Mouse (Mus musculus) midbrain, embryonic 16.5 days (tissue): ENCODE results near the gene Hoga1. TPM values are rescaled to one million over a fixed set of nuclear protein-coding genes. Genes with fewer than 3 reads are reported as not detected.

Experiments used
- ATAC-seq: fragments of 200-750 bp; cut with Nextera tagmentation; 2 replicates; pipeline ENCODE4 v1.8.0; 2017; ENCODE audit warnings: moderate TSS enrichment
- H3K27ac ChIP-seq: fragments of 300-500 bp; sonication (generic); 2 replicates; pipeline ENCODE4 v1.5.1; 2014; ENCODE audit warnings: mild to moderate bottlenecking, low read length, mixed read lengths
- H3K27me3 ChIP-seq: fragments of 300-500 bp; sonication (generic); 2 replicates; pipeline ENCODE4 v1.6.1; 2014; ENCODE audit warnings: low read depth, low read length, mixed read lengths; ENCODE audit not compliant: control insufficient read depth, insufficient read depth
- H3K36me3 ChIP-seq: fragments of 300-500 bp; sonication (generic); 2 replicates; pipeline ENCODE4 v1.6.1; 2014; ENCODE audit warnings: mild to moderate bottlenecking, low read length, moderate library complexity, mixed read lengths; ENCODE audit not compliant: control insufficient read depth, insufficient read depth
- H3K4me1 ChIP-seq: fragments of 300-500 bp; sonication (generic); 2 replicates; pipeline ENCODE4 v1.6.1; 2014; ENCODE audit warnings: mild to moderate bottlenecking, low read length, mixed read lengths; ENCODE audit not compliant: control insufficient read depth, insufficient read depth
- H3K4me2 ChIP-seq: fragments of 300-500 bp; sonication (generic); 2 replicates; pipeline ENCODE4 v1.6.1; 2014; ENCODE audit warnings: mild to moderate bottlenecking, low read length, mixed read lengths
- H3K4me3 ChIP-seq: fragments of 300-500 bp; sonication (generic); 2 replicates; pipeline ENCODE4 v1.5.1; 2014; ENCODE audit warnings: low read depth, mild to moderate bottlenecking, low read length, moderate library complexity, mixed read lengths
- H3K9ac ChIP-seq: fragments of 300-500 bp; sonication (generic); 2 replicates; pipeline ENCODE4 v1.6.1; 2014; ENCODE audit warnings: low read depth, low read length, mixed read lengths
- H3K9me3 ChIP-seq: fragments of 300-500 bp; sonication (generic); replicated peaks from 2 replicates; pipeline ENCODE4 v1.6.1; 2014; ENCODE audit warnings: mild to moderate bottlenecking, low read length, mixed read lengths; ENCODE audit not compliant: control insufficient read depth, poor library complexity, severe bottlenecking
- WGBS: fragments of 180-500 bp; shearing (Covaris S2); extraction: QIAGEN DNeasy Blood & Tissue Kit; methylation state at CpG from one replicate; pipeline ENCODE4 v1.1.7; 2014; 5-methylcytosine and 5-hydroxymethylcytosine counted together
- polyA plus RNA-seq: library from polyadenylated mRNA; unstranded; fragments of >200 nt; fragmentation: Nextera tagmentation; extraction: Ambion mirVana; gene quantifications from 2 replicates; pipeline ENCODE4 v1.2.1, GENCODE M21; 2015

Hoga1 gene
- polyA plus RNA-seq, 1 experiment from 2014 or later = 1.6 TPM

DNA sequence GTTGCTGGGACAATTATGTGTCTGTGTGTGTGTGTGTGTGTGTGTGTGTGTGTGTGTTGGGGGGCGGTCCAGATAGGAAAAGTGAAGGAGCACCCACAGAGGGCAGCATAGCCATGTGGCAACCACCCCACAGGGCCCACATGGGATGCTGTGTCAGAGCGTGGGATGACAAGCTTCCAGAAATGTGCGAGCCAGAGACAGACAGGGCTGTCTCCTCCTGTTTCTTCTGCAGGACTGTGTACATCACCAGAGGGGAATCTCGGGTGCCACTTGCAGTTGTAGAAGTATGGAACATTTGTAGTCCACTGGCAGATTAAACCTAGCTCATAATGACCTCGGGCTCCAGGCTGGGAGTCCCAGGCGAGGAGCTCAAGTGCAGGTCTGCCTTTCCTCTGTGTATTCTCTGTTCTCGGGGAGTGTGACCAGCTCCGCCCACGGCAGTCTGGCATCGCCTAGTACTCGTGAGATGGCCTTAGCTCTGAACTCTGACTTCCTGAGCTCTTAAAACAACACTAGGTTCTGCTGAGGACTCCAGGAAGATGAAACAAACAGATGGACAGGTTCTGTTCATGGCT, 10.4 kb upstream of the Hoga1 start:
- Histone ChIP-seq H3K4me3 (no peak overlapping the region), H3K9me3 (no peaks in the 10 kb centered on the region), H3K27me3 (no peaks in the 10 kb centered on the region), H3K4me2 (no peak overlapping the region), H3K27ac (no peak overlapping the region), H3K4me1 (peaks cover 2% of the 10 kb centered on the region; the same call in 1 of the 2 replicates), H3K9ac (no peak overlapping the region), H3K36me3 (no peaks in the 10 kb centered on the region)
- 59% methylated on average over 11 of the region's 11 CpGs for WGBS
- no peak for ATAC-seq

DNA sequence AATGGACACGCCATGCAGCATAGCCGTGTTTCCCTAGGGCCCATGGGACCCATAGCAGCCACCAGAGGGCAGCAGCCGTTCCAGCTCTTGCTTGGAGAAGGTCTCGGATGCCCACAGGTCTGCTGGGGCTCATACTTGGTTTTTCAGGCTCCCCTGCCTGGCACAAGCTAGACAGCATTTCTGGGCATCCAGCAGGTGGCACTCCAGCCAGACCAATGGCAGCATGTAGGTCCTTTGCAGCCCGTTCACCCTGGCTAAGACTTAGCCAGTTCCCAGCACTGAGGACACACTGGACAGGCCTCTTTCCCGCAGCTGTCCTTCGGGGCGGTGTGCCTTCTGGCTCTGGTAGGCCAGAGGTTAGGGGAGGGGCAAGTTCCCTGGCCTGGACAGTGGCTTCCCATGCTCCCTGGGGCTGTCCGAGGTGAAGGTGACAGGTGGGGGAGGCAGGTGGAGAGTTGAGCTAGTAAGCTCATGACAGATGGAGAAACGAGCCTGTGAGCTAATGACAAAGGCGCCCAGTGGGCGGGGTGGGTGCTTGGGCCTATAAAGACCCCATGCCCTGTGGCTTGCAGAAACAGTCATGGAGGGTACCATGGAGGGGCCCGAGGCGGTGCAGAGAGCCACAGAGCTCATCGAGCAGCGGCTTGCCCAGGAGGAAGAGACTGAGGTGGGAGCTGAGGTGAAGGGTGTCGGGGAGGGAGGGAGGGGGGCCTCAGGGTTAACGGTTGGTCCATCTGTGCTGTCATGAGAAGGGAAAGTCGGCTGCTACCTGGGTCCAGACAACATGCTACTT, 9.8 kb upstream of the Hoga1 start, which contains the start of gene Ankrd2:
TSS of gene Ankrd2 (plus strand) at position 545 of the 793 bp plus-strand sequence.
- ATAC-seq = peak; percentile 83
- Histone ChIP-seq H3K4me2 (no peak within 1 kb of the TSS), H3K4me1 (peaks cover 2% of the 10 kb centered on the region; the same call in 1 of the 2 replicates), H3K9ac (no peak within 1 kb of the TSS), H3K9me3 (no peaks in the 10 kb centered on the region), H3K4me3 (no peak within 1 kb of the TSS), H3K27ac (no peak within 1 kb of the TSS), H3K36me3 (no peaks in the 10 kb centered on the region), H3K27me3 (no peaks in the 10 kb centered on the region)
- 63% methylated on average over 19 of the region's 19 CpGs for WGBS

DNA sequence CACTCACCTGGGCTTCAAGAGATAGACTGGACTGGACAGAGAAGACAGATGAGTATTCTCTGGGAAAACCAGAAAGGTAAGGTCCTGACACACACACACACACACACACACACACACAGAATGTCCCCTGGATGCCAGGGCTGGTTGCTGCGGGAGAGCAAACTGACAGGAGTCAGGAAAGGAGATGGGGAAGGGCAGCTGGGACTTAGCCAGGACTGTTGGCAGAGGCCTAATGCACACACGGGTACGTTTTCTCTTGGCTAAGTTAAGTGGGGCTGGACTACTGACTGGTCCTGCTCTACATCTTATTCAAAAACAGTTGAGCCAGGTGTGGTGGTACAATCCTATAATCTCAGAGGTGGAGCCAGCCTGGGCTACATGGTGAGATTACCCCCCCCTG, 9.1 kb upstream of the Hoga1 start:
- Histone ChIP-seq H3K4me3 (no peak overlapping the region), H3K9ac (no peak overlapping the region), H3K27ac (no peak overlapping the region), H3K9me3 (no peaks in the 10 kb centered on the region), H3K27me3 (no peaks in the 10 kb centered on the region), H3K36me3 (no peaks in the 10 kb centered on the region), H3K4me1 (peaks cover 2% of the 10 kb centered on the region; the same call in 1 of the 2 replicates), H3K4me2 (no peak overlapping the region)
- ATAC-seq = no peak
- WGBS = 83% methylated on average over 3 of the region's 3 CpGs

DNA sequence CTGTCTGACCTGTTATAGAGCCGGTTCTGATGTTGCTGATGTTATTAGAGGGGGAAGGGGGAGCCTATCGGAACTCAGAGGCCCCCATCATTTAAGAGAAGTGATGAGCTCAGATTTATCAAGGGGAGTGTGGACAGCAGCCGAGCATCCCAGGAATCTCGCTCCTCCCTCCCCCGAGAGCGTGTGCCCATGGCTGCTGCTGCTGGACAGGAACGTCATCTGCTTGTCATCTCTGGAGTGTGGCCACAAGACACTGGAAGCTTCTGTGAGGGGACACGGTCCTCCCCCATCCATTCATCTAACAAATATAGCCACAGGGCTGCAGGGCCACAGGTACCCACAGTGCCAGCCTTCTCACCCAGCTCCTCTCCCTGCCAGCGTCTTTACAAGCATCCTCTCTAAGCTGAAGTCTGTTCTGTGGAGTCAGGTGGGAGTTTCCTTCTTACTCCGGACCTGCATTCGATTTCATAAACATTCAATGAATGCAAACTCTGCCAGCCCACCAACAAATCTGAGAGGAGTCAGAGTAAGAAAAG, 8.2 kb upstream of the Hoga1 start:
- Histone ChIP-seq H3K9ac (no peak overlapping the region), H3K4me3 (no peak overlapping the region), H3K27me3 (no peaks in the 10 kb centered on the region), H3K4me1 (peaks cover 2% of the 10 kb centered on the region; the same call in 1 of the 2 replicates), H3K4me2 (no peak overlapping the region), H3K9me3 (no peaks in the 10 kb centered on the region), H3K36me3 (no peaks in the 10 kb centered on the region), H3K27ac (no peak overlapping the region)
- ATAC-seq = no peak
- WGBS = 89% methylated on average over 11 of the region's 11 CpGs

DNA sequence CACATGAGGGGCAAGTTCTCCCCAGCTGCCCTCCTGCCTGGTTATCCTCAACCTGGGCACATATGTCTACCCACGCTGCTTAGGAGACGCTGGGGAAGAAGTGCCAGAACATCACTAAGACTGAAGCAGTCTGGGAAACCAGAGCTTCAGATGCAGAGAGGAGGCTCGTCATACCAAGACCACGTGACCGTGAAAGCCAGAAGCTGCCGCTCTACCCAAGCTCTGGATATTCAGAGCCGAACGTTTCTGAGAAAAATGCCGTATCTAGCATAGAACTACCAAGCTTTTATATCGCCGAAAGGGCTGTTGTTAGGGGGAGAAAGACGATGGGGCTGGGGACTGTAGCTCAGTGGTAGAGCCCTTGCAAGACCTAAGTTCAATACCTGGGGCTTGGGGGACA, 7.1 kb upstream of the Hoga1 start:
- Histone ChIP-seq H3K9me3 (no peaks in the 10 kb centered on the region), H3K9ac (no peak overlapping the region), H3K4me3 (no peak overlapping the region), H3K4me1 (peaks cover 2% of the 10 kb centered on the region; the same call in 1 of the 2 replicates), H3K27ac (no peak overlapping the region), H3K36me3 (no peaks in the 10 kb centered on the region), H3K27me3 (no peaks in the 10 kb centered on the region), H3K4me2 (no peak overlapping the region)
- no peak for ATAC-seq
- WGBS = 92% methylated on average over 12 of the region's 12 CpGs

DNA sequence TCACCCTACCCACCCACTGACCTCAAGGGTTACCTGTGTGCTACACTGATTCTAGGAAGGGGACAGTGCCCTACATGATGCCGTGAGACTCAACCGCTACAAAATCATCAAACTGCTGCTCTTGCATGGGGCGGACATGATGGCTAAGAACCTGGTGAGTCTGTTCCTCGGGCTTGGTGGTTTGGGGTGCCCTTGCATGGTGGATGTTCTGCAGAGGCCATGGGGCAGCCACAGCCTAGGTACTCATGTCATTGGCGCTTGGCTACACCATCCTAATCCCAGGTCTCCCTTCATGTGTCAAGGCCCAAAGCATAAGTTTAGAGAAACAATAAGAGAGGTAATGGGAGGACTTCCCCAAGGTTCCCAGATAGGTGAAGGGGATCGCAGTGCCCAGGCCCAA, 1.4 kb upstream of the Hoga1 start:
- H3K27me3 ChIP-seq = no peaks in the 10 kb centered on the region
- no peaks in the 10 kb centered on the region for H3K9me3 ChIP-seq
- no peak overlapping the region for H3K4me3 ChIP-seq
- 97% methylated on average over 6 of the region's 6 CpGs for WGBS
- no peak overlapping the region for H3K27ac ChIP-seq
- no peak overlapping the region for H3K4me2 ChIP-seq
- no peak for ATAC-seq
- H3K36me3 ChIP-seq = no peaks in the 10 kb centered on the region
- H3K9ac ChIP-seq = no peak overlapping the region
- H3K4me1 ChIP-seq = no peaks in the 10 kb centered on the region

DNA sequence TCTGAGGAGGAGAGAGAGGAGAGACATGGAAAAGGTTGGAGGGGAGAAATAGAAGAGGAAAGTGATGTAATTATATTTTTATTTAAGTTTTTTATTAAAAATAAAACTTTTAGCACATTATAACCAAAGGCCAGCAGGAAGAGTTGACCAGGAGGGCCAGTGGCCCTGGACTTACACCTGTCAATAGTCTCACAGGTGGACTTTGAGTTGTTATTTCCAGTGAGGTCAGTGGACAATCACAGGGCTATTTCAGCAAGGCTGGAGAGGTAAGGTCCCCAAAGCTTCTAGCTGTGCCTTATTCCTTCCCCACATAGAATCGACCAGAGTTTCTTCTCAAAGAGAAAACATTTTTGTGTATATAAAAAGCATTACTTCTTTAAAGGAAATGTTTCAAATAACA, 4.8 kb downstream of the Hoga1 start:
- WGBS = 74% methylated on average over 1 of the region's 1 CpGs
- Histone ChIP-seq H3K27ac (no peak overlapping the region), H3K4me1 (no peaks in the 10 kb centered on the region), H3K4me2 (no peak overlapping the region), H3K27me3 (no peaks in the 10 kb centered on the region), H3K36me3 (no peaks in the 10 kb centered on the region), H3K4me3 (no peak overlapping the region), H3K9ac (no peak overlapping the region), H3K9me3 (no peaks in the 10 kb centered on the region)
- no peak for ATAC-seq

DNA sequence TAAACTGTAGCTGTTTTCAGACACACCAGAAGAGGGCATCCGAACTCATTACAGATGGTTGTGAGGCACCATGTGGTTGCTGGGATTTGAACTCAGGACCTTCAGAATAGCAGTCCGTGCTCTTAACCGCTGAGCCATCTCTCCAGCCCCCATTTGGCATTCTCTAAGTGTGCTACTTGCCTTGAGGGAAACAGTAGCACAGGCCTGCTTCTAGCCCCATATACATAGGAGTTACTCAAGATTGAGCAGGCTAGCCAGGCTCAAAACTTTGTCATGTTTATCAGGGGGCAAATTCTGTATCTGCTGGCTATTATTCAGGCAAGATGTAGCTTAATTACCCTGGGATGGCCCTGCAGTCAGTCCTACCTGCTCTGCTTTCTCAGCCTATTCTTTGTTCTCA, 5.9 kb downstream of the Hoga1 start:
- ATAC-seq = no peak
- Histone ChIP-seq H3K9me3 (no peaks in the 10 kb centered on the region), H3K4me2 (no peak overlapping the region), H3K4me1 (no peaks in the 10 kb centered on the region), H3K36me3 (no peaks in the 10 kb centered on the region), H3K27me3 (no peaks in the 10 kb centered on the region), H3K27ac (no peak overlapping the region), H3K9ac (no peak overlapping the region), H3K4me3 (no peak overlapping the region)
- WGBS = 88% methylated on average over 3 of the region's 3 CpGs

DNA sequence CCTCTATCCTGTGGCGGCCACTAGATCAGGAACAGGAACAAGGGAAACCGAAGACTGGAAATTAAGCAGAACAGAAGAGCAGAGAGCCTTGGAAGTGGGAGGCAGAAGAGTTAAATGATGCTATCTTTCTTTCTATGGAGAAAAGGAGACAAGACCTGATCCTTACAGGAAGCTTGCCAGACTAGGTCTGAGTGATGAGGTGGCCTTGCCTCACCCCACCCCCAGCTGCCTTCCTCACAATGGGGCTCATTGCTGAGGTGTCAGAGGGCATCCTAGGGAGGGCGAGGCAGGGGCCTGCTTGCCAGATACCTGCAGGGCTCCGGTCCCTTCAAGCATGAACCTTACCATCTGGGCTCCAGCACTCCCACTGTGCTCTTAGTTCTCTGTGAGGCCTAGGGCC, 6.5 kb downstream of the Hoga1 start, which contains the start of gene 4933411K16Rik:
TSS of gene 4933411K16Rik (plus strand) at position 301 of the 400 bp plus-strand sequence.
- Histone ChIP-seq H3K4me3 (no peak within 1 kb of the TSS), H3K36me3 (no peaks in the 10 kb centered on the region), H3K4me2 (no peak within 1 kb of the TSS), H3K9ac (no peak within 1 kb of the TSS), H3K4me1 (no peaks in the 10 kb centered on the region), H3K27ac (no peak within 1 kb of the TSS), H3K27me3 (no peaks in the 10 kb centered on the region), H3K9me3 (no peaks in the 10 kb centered on the region)
- ATAC-seq = no peak
- 81% methylated on average over 4 of the region's 4 CpGs for WGBS
